Mouse (Mus musculus): ENCODE measurements at regions not wholly inside any gene's neighbourhood (a gene's known extent, or its start where the extent isn't known, plus 50 kb on each side); places are given as distances from the start of the nearest gene placed in this dataset.

- Histone ChIP-seq H3K4me1 (replicated peaks; ENCODE audit: control insufficient read depth in 2 of 2, insufficient read depth in 2 of 2, low read length in 1 of 2) (no peaks in the 10 kb centered on the region), H3K27ac (no peak overlapping the region), H3K4me2 (ENCODE audit: low read depth) (no peak overlapping the region), H3K36me3 (replicated peaks; ENCODE audit: control insufficient read depth, insufficient read depth, low read depth) (no peaks in the 10 kb centered on the region), H3K4me3 (ENCODE audit: insufficient read depth in 1 of 2, low read depth in 2 of 2, low read length in 2 of 2) (no peak overlapping the region), H3K9ac (replicated peaks) (no peak overlapping the region), H3K9me3 (ENCODE audit: control insufficient read depth, low read length) (no peaks in the 10 kb centered on the region), H3K27me3 (ENCODE audit: control insufficient read depth, insufficient read depth, low read length) (peaks cover 62% of the 10 kb centered on the region)
- DNase-seq (ENCODE audit: low read depth in 3 of 3, low spot score in 3 of 3) (no peak), ATAC-seq (ENCODE audit: insufficient read depth) (no peak)
- TF ChIP-seq EP300 (IDR thresholded peaks at IDR 0.05; ENCODE audit: low read depth) (no peak), CTCF (IDR thresholded peaks at IDR 0.05; ENCODE audit: low read depth) (no peak)
- 9% methylated on average over 5 of the region's 5 CpGs for WGBS (ENCODE audit: insufficient replicate concordance)
Observed at GRCm38 (mm10) chr7:79531142-79531541, 65.0 kb upstream of the Polg start.

- ATAC-seq (ENCODE audit: insufficient read depth), result no peak
- Histone ChIP-seq H3K27me3 (ENCODE audit: control insufficient read depth, insufficient read depth, low read length) (peaks cover 45% of the 10 kb centered on the region), H3K4me3 (ENCODE audit: insufficient read depth in 1 of 2, low read depth in 2 of 2, low read length in 2 of 2) (no peak overlapping the region), H3K9me3 (ENCODE audit: control insufficient read depth, low read length) (no peaks in the 10 kb centered on the region), H3K9ac (replicated peaks) (no peak overlapping the region), H3K4me1 (replicated peaks; ENCODE audit: control insufficient read depth in 2 of 2, insufficient read depth in 2 of 2, low read length in 1 of 2) (no peaks in the 10 kb centered on the region), H3K36me3 (replicated peaks; ENCODE audit: control insufficient read depth, insufficient read depth, low read depth) (no peaks in the 10 kb centered on the region), H3K27ac (no peak overlapping the region), H3K4me2 (ENCODE audit: low read depth) (no peak overlapping the region)
- WGBS (ENCODE audit: insufficient replicate concordance), result 0% methylated on average over 1 of the region's 1 CpGs
- no peak for TF ChIP-seq CTCF (IDR thresholded peaks at IDR 0.05; ENCODE audit: low read depth)
- no peak for TF ChIP-seq EP300 (IDR thresholded peaks at IDR 0.05; ENCODE audit: low read depth)
- no peak for DNase-seq (ENCODE audit: low read depth in 3 of 3, low spot score in 3 of 3)
Observed at GRCm38 (mm10) chr7:79529480-79529879, 63.3 kb upstream of the Polg start.

GRCm38 (mm10) chr7:79527984-79528383 lies 61.8 kb upstream of the Polg start:
- no peaks in the 10 kb centered on the region for H3K4me1 ChIP-seq (replicated peaks; ENCODE audit: control insufficient read depth in 2 of 2, insufficient read depth in 2 of 2, low read length in 1 of 2)
- H3K4me2 ChIP-seq (ENCODE audit: low read depth), result no peak overlapping the region
- no peak overlapping the region for H3K4me3 ChIP-seq (ENCODE audit: insufficient read depth in 1 of 2, low read depth in 2 of 2, low read length in 2 of 2)
- DNase-seq (ENCODE audit: low read depth in 3 of 3, low spot score in 3 of 3), result no peak
- peaks cover 31% of the 10 kb centered on the region for H3K27me3 ChIP-seq (ENCODE audit: control insufficient read depth, insufficient read depth, low read length)
- no peaks in the 10 kb centered on the region for H3K9me3 ChIP-seq (ENCODE audit: control insufficient read depth, low read length)
- ATAC-seq (ENCODE audit: insufficient read depth), result no peak
- TF ChIP-seq CTCF (IDR thresholded peaks at IDR 0.05; ENCODE audit: low read depth), result no peak
- TF ChIP-seq EP300 (IDR thresholded peaks at IDR 0.05; ENCODE audit: low read depth), result no peak
- H3K9ac ChIP-seq (replicated peaks), result no peak overlapping the region
- H3K36me3 ChIP-seq (replicated peaks; ENCODE audit: control insufficient read depth, insufficient read depth, low read depth), result no peaks in the 10 kb centered on the region
- H3K27ac ChIP-seq, result no peak overlapping the region
- 3% methylated on average over 3 of the region's 3 CpGs for WGBS (ENCODE audit: insufficient replicate concordance)

GRCm38 (mm10) chr7:79525690-79526630 lies 59.8 kb upstream of the Polg start:
- H3K36me3 ChIP-seq (replicated peaks; ENCODE audit: control insufficient read depth, insufficient read depth, low read depth), result no peaks in the 10 kb centered on the region
- no peak overlapping the region for H3K4me2 ChIP-seq (ENCODE audit: low read depth)
- no peak overlapping the region for H3K9ac ChIP-seq (replicated peaks)
- WGBS (ENCODE audit: insufficient replicate concordance), result 38% methylated on average over 14 of the region's 14 CpGs
- peaks cover 14% of the 10 kb centered on the region for H3K27me3 ChIP-seq (ENCODE audit: control insufficient read depth, insufficient read depth, low read length)
- no peak overlapping the region for H3K27ac ChIP-seq
- H3K4me3 ChIP-seq (ENCODE audit: insufficient read depth in 1 of 2, low read depth in 2 of 2, low read length in 2 of 2), result no peak overlapping the region
- TF ChIP-seq CTCF (IDR thresholded peaks at IDR 0.05; ENCODE audit: low read depth) (no peak), EP300 (IDR thresholded peaks at IDR 0.05; ENCODE audit: low read depth) (no peak)
- no peaks in the 10 kb centered on the region for H3K4me1 ChIP-seq (replicated peaks; ENCODE audit: control insufficient read depth in 2 of 2, insufficient read depth in 2 of 2, low read length in 1 of 2)
- DNase-seq (ENCODE audit: low read depth in 3 of 3, low spot score in 3 of 3) (no peak), ATAC-seq (ENCODE audit: insufficient read depth) (no peak)
- H3K9me3 ChIP-seq (ENCODE audit: control insufficient read depth, low read length), result no peaks in the 10 kb centered on the region

GRCm38 (mm10) chr7:79524921-79525320 lies 58.8 kb upstream of the Polg start:
- no peaks in the 10 kb centered on the region for H3K9me3 ChIP-seq (ENCODE audit: control insufficient read depth, low read length)
- H3K4me2 ChIP-seq (ENCODE audit: low read depth), result no peak overlapping the region
- TF ChIP-seq CTCF (IDR thresholded peaks at IDR 0.05; ENCODE audit: low read depth) (no peak), EP300 (IDR thresholded peaks at IDR 0.05; ENCODE audit: low read depth) (no peak)
- WGBS (ENCODE audit: insufficient replicate concordance), result 63% methylated on average over 10 of the region's 10 CpGs
- ATAC-seq (ENCODE audit: insufficient read depth) (no peak), DNase-seq (ENCODE audit: low read depth in 3 of 3, low spot score in 3 of 3) (no peak)
- H3K4me3 ChIP-seq (ENCODE audit: insufficient read depth in 1 of 2, low read depth in 2 of 2, low read length in 2 of 2), result no peak overlapping the region
- peaks cover 7% of the 10 kb centered on the region for H3K27me3 ChIP-seq (ENCODE audit: control insufficient read depth, insufficient read depth, low read length)
- H3K4me1 ChIP-seq (replicated peaks; ENCODE audit: control insufficient read depth in 2 of 2, insufficient read depth in 2 of 2, low read length in 1 of 2), result no peaks in the 10 kb centered on the region; a peak in 1 of 4 replicates
- no peaks in the 10 kb centered on the region for H3K36me3 ChIP-seq (replicated peaks; ENCODE audit: control insufficient read depth, insufficient read depth, low read depth)
- H3K9ac ChIP-seq (replicated peaks), result no peak overlapping the region
- H3K27ac ChIP-seq, result no peak overlapping the region

All from liver, embryonic 14.5 days (tissue).